Mouse (Mus musculus) kidney, adult 8-10 months (tissue): ENCODE measurements at regions not wholly inside any gene's neighbourhood (a gene's known extent, or its start where the extent isn't known, plus 50 kb on each side); places are given as distances from the start of the nearest gene placed in this dataset.
A peak's percentile ranks its signal among the peaks of the same experiment; 100 is the strongest.

Experiments used
- DNase-seq, 2 experiments: peaks; one replicate each; pipeline ENCODE4 v3.0.0; 2022

DNA sequence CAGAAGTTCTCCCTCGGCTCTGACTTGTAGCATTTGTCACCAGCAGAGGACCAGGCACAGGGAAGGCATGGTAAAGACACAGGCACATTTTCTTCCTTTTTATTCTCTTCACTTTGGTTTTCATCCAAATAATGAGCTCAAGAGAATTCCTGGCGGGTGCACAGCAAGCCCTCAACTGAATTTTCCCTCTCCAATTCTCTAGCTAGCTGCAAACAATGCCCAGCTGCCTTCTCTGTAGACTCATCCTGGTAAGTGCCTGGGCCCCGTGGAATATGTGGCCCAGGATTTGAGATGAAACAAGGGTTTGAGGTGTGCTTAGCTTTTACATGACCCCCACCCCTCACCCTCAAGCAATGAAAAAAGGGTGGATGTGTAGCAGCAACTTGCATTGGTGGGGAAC, 90.4 kb downstream of the Otol1 start:
- no peak for DNase-seq

DNA sequence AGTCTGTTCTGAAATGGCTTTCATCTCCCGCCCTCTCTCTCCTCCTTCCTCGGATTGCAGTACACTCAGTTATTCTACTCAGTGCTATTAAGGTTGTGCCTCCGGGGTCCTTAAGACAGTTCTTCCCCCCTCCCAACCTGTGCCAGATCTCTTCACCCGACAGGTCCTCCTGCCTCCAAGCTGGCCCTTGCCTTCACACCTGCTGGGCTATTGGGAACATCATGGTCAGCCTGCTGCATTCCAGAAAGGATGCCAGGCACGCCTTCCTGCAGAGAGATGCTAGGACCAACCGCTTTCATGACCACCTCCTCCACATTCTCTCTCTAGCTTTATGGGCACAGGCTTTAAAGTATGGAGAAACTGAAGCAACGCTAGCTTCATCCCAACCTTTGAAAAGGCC, 94.7 kb downstream of the Otol1 start:
- no peak for DNase-seq

DNA sequence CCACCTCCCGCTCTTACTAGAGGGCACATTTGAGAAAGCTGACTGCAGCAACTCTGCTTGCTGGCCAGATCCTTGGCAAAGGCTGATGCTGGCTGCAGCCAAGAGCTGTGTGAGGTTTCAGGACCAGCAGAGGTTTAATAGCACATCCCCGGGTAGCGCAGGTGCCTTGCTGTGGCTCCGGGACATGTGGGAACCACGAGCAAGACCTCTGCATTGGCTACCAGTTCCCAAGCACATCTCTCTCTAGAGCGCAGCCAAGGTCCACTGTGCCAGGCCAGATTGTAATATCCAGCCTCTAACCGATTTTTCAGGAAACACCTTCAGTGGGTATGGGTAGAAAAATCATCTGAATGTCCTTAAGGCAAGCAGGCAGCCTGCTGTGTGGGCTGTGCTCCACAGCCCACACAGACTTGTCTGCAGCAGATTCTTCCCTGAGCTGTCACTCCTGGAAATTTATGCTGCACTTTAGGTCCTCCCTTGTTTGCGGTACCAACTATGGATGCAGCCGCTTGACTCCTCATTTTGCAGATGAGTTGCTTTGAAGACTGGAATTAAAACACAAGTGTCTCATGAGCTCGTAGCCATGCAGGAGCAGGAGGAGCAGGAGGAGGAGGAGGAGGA, 95.3 kb downstream of the Otol1 start:
- DNase-seq, result no peak

DNA sequence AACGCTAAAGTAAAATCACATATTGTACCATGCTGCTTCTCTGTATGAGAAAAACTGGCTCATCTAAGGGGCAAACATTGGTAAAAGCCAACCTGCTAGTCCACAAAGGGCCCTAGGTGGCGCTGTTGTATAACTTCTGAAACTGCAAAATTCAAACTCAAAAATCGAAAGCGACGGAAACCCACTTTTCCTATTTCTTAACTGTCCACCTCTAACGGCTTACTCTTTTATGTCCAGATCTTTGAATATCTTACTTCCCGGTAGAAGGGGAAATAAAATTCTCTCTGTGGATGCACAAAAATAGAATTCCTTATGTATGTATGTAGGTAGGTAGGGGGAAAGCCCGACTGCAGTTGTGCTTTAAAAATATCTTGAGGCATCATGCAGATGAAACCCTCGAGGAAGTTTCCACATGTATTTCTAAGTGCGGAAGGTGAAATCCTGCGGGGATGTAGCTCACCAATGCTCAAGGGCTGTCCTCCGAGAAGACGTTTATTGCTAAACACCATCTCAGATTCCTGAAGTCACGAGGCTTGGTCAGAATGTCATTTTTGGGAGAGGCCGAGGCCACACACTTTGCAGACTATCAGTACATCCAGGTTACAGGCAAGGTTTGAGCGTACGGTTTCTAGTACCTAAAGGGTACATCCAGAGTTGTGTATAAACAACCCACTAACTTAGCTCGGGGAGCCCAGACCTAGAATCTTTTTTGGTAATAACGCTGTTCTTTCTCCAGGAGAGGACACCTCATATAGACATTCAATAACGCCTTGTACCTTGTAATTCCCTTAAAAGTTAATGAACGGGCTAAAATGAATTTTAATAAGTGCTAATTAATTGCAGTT, 96.8 kb downstream of the Otol1 start:
- peak; percentile 11 to 74 for DNase-seq

DNA sequence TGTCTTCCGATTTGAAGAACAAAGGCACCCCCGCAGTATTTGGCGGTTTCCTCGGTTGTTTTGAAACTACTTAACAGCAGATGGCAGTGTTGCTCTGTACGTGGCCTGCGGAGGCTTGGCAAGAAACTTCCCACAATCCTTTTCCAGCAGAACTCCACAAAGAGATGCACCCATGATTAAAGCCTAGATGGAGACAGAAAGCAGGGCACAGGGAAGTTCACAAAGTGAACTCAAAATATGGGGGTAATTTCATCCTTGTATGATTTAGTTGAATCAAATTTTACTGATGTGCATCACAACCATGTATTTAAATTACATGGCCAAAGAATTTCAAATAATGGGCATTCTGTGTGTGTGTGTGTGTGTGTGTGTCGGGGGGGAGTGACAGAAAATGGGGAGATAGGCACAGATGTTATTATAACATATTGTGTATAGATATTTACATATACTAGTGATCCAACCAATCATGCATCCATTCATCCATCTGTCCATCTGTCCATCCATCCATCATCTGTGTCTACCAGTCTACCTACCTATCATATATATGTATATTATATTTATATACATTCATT, 97.5 kb downstream of the Otol1 start:
- DNase-seq, result peak; percentile 11 to 41

DNA sequence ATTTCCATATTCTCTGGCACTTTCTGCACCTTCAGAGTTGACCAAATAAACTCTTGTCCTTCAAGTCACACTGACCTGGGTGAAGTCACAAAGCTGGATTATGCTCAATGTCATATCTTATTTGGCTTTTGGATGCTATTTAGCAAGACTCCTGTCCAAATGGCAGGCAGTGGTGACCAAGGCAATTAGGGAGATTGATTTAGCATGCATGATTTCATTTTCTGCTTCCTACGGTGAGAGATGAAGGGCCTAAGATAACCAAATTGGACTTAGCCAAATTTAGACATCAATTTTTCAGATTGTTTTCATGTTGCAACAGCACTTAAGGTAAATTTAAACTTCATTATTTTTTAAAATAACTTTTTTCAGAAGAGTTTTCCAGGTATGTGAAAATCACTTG, 98.1 kb downstream of the Otol1 start:
- DNase-seq, result no peak

DNA sequence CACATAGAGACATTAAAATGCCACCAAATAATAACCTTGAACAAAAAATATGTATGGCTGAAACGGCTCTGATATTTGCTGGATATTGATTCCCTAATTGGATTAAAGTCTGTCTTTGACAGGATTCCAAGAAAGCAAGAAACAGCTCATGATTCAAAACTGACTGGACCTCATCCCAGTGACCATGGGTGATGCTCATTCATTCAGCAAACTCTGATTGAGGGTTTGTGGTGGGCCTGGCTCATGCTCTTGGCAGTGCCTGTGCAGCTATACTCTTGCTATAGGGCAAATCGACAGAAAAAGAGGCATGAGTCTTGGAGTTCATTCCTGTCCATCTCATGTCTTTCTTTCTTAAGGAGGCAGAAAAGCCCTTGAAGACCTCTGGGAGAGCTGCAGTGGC, 98.7 kb downstream of the Otol1 start:
- DNase-seq, result no peak

DNA sequence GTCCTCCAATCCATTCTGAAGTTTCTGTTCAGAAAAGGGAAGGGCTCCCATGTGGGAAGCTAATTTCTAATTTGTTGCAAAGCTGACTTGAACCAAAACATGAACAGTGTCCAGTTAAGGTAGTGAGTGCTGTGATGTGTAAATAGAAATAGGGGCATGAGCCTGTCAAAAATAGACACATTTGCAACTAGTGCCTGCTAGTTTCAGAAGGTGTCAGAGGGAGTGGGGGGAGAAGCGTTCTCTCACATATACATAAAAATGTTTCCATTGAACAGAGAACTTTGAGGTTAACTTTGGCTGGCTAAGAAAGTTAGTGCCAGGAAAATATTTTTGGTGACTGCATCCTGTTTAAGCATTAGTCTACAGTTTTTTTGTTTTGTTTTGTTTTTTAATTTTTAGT, 118.8 kb downstream of the Otol1 start:
- DNase-seq, result no peak

DNA sequence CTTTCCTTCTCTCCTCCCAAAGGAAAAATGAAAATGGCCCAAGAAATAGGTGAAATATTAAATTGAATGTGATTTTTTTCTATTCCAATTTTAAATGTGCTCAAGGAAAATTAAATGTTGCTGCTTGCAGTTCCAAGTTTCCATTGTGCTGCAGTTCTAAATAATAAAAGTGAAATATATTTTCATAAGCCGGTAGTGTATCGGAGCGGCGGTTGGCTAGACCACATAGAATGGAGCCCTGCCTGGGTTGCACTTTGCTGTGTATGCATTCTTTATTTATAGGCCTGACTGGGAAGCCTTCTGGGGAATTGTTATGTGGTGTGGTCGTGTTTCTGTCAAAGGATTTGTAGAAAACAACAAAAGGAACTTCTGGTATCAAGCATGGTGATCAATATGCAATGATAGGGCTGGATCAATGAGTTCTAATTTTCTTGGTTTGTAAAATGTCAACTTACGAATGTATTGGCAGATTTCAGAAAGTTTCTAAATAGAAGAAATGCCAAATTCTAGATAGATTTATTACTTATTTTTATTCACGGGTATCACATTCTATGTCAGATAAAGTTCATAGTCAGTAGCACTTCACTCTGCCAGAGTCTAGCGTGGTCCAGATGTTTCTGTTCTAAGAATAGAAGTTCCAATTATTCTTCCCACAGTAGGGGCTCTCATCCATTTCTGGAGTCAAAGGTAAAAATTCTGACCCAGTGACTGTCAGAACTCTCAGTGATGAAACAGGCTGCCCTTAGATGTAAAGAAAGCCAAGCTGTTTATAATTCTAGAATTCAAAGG, 123.0 kb downstream of the Otol1 start:
- DNase-seq, result no peak

DNA sequence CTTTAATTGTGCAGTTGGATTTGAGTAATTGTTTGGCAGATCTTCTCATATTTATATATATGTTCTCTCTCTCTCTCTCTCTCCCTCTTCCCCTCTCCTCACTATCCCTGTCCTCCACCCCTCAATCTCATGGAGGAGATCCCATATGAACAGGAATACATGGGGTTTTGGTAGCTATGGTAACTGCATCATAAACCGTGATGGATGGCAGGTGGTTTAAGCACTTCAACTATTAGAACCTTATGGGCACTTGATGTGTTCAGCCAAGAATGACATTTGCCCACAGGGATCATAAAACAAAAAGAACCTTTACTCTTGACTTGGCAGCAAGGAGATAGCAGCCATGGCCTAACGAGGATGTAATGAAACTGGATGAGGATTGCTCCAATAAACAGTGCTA, 127.5 kb downstream of the Otol1 start:
- DNase-seq, result no peak

DNA sequence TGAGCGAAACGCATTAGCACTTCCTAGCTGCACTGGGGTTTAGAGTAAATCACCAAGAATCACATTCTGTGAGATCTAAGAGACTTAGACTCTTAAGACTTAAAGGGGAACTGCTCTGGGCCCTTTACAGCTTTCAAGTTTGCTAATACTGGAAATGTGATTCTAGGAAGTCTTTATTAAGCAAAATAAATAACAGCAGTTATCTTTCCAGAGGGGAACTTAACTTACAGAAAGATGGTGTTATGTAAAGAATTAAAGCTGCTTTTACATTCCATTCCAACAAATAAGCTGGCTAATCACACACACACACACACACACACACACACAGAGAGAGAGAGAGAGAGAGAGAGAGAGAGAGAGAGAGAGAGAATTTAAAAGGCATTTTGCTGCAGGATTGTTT, 131.1 kb downstream of the Otol1 start:
- no peak for DNase-seq

DNA sequence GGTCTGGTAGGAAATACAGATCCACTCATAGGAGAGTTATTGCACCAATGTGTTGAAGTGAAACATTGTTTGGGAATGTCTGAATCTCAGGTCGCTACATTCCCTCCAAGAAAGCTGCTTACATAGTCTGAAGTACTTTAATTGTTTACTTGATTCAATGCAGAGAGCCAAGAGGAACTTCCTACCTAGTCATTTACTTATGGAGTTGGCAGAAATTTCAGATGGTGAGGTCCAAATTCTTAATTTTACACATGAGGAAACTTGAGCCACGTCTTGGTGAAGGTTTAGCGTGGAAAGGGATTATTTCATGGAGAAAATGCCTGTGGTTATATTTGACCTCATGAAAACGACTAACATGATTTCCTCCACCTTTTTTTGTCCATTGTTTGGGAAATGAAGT, 131.5 kb downstream of the Otol1 start:
- DNase-seq, result no peak

DNA sequence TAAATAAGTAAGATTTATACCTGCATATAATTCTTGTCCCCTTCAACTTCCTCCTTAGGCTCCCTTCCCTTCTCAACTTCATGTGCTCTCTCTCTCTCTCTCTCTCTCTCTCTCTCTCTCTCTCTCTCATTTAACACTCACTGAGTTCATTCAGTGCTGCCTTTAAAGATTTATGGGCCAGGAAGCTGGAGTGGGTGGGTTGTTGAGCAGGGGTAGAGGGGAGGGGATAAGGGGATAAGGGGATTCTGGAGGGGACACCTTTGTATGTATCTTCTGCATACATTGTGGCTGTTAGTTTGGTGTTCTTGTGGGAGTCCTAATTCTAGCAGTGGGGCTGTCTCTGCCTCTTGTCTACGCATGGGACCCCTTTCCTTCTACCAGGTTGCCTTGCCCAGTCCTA, 138.3 kb downstream of the Otol1 start:
- DNase-seq, result no peak

DNA sequence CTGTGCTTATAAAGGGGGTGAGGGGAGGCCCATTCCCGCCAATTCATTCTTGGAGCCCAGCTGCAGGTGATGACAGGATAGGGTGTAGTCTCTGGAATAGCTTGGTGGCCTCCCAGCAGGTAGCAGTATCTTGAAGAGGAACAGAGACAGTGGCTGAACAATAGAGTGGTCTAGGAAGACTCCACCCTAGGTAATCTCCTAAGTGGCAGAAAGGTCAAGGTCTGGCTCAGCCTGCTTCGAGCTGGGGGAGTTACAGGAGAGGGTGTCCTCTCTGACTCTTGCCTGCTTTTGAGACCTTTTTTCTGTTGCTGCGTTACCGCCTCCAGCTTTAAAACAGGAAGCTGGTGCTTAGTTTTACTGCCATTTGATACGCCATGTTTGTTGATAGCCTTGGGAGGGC, 143.7 kb downstream of the Otol1 start:
- no peak for DNase-seq

DNA sequence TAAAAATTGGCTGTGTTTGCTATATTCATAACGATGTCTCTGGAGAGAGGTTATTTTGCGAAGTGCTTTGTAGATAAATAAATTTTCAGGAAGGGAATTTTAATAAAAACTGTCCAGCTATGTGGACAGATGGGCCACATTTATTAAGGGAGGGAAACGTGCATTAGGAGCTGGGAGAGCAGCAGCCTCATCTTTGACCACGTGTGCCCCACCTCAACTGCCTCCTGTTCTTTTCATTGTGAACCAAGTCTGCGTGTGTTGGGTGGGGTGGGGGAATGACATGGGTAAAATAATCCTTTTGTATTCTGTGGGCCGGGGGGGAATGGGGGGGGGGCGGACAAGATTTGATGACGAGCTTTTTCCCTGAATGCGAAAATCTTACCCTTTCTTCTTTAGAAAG, 152.6 kb downstream of the Otol1 start:
- no peak for DNase-seq

DNA sequence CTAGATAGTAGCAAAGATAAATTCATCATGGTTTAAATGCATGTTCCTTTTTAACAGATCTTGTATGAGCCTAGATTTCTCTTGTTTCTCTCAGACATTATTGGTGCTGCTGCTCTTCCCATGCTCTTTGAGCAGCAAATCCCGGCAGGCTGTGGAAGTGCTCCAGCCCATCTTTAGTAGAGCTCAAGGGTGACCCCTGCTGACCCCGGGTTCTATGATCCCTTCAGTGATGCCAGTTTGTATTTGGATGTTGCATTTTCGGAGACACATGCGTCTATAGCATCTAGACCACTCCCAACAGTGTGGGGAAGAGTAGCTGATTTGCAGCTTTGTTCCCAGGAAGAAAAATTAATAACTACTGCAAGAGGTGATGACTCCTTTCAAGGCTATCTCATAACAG, 164.3 kb downstream of the Otol1 start:
- no peak for DNase-seq

DNA sequence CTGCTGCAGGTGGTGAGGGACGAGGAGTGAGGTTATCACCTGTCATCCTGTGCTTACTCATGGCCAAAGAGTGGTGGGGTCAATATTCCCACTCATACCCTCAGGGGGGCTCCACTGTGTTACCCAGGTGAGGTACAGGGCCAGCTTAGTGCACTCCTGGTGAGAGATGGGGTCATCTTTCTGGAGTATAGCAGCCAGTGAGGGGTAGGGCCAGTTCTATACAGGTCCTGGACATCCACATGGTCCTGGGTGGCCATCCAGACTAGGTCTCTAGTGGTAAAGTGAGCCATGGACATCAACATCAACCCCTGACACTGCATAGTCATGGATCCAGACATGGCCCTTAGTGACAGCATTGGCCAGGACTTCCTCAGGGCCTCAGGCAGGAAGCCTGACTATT, 169.0 kb downstream of the Otol1 start:
- no peak for DNase-seq

DNA sequence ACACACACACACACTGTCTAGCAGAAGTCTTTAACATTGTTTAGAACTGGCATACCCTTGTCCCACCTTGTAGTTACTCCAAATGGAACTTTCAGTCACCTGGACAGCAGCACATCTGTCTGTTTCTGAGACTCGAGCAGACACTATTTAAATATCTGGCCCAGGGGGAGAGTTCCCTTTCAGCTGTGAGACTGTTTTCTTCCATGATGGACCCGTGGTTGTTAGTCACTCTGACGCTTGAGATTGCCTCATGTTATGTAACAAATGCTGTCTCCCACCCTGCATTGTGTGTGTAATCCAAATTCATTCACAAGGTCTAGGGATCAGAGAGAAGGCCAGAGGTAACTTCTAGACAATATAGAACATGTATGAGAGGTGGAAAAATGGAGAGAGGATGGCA, 174.2 kb downstream of the Otol1 start:
- DNase-seq, result no peak

DNA sequence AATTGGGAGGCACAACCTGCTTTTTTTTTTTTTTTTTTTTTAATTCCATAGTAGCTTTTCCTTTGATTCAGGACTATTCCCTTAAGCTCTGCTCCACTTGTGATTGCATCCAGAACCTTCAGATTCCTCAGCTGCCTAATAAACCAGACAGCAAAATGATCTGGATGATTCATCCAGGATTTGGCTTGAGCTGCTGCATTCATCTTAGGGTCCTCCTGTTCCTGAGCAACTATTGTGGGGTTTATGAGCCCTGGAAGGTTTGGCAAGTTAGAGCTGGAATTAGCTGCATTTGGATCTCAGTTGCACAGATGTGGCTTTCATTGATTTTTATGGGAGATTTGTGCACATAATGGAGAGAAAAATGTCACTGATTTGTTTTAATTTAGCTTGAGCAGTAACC, 183.3 kb downstream of the Otol1 start:
- DNase-seq, result no peak

DNA sequence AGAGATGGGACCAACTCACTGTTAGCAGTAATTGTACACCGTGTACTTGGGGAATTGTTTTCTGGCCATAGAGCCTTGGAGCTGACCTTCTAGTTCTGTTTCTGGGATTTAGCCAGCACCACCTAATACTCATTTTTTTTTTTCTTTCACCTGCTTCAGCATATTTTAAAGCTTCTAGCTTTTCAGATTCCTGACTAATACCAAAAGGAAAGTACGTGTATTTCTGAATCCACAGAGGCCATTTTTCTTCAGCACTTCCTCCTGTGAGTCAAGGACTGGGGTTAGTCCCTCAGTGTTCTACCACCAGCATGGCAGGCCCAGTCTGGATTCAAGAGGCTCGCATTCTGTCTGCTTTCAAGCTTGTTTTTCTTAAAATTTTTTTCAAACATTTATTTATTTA, 189.3 kb downstream of the Otol1 start:
- no peak for DNase-seq

DNA sequence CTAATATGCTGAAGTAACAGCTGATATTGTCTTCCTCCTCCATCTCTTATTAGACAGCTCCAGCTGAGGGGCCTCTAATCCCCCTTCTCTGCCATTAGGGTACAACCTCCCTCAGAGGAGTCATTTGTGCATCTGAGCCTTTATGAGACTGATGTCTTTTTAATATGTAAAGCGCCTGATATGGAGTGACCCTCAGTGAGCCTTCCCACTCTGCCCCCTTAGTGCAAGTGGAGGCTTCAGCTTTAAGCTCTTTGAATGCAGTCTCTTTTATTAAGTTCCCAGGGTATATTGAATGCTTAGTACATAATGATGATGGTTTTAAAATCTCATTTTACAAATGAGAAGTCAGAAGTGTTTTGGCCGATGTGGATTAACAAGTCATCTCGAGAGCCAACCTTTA, 191.5 kb downstream of the Otol1 start:
- no peak for DNase-seq

DNA sequence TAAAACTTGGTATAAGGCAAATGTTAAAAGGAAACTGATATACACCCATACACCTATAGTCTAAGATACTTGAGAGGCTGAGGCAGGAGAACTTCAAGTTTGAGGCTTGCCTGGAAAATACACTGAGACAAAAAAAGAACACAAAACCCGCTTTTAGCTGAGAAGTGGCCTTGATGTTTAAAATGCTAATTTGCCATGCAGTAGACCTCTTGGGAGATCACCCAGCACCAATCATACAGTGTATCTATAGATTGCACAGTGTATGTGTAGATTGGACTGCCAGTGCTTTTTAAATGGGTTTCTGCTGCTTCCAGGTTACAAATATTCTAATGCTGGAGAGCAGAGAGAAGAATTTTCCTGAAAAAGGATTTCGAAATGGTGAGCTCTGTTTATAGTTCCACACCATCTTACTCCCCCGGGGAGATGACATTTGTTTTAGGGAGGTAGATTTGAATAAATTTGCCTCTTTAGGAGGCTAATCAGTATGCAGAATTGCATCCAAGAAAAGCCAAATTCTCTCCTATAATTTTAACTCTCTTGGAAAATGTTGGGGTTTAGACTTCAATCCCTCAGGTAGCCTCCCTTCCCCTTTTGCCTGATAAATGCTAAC, 194.0 kb downstream of the Otol1 start:
- no peak for DNase-seq

DNA sequence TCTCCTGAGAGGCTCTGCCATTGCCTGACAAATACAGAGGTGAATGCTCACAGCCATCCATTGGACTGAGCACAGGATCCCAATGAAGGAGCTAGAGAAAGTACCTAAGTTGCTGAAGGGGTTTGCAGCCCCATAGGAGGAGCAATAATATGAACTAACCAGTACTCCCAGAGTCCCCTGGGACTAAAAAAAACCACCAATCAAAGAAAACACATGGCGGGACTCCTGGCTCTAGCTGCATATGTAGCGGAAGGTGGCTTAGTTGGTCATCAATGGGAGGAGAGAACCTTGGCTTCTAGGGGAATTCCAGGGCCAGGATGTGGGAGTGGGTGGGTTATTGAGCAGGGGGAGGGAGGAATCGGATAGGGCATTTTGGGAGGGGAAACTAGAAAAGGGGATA, 207.8 kb downstream of the Otol1 start:
- no peak for DNase-seq
